Mouse (Mus musculus) cortical plate, adult 2 months (tissue): ENCODE measurements around the gene Lrp1. TPM values are rescaled to one million over a fixed set of nuclear protein-coding genes. Genes with fewer than 3 reads are reported as not detected.
A peak's percentile ranks its signal among the peaks of the same experiment; 100 is the strongest.

Source experiments
- H3K27ac ChIP-seq: fragments of 200-500 bp; 2 replicates; pipeline ENCODE4 v1.5.1; 2012; ENCODE audit warnings: low read length, control low read depth, inconsistent platforms; ENCODE audit not compliant: insufficient read depth
- H3K4me1 ChIP-seq: fragments of 200-500 bp; 2 replicates; pipeline ENCODE4 v1.6.1; 2011; ENCODE audit warnings: low read length; ENCODE audit not compliant: control insufficient read depth, insufficient read depth
- H3K4me3 ChIP-seq: fragments of 200-500 bp; 2 replicates; pipeline ENCODE4 v1.5.1; 2011; ENCODE audit warnings: mild to moderate bottlenecking, low read length, control low read depth; ENCODE audit not compliant: insufficient read depth
- CTCF ChIP-seq: fragments of 200-500 bp; IDR thresholded peaks from 2 replicates; pipeline ENCODE4 v1.5.1; 2011; ENCODE audit warnings: mild to moderate bottlenecking, control low read depth, low read length; ENCODE audit not compliant: insufficient read depth; ENCODE audit errors: extremely low read depth
- POLR2A ChIP-seq: fragments of 200-500 bp; IDR thresholded peaks from 2 replicates; pipeline ENCODE4 v1.6.1; 2011; ENCODE audit warnings: mild to moderate bottlenecking, low read length, control low read depth; ENCODE audit not compliant: insufficient read depth; ENCODE audit errors: extremely low read depth
- polyA plus RNA-seq: library from polyadenylated mRNA; depleted of rRNA; stranded (reverse); fragments of >200 nt; gene quantifications from 2 replicates; pipeline ENCODE4 v1.2.3, GENCODE M21; 2012

Gene Lrp1
- polyA plus RNA-seq, 1 experiment, result 294 TPM

- no peaks in the 10 kb centered on the region for H3K4me1 ChIP-seq
- H3K4me3 ChIP-seq, result no peak overlapping the region
- TF ChIP-seq POLR2A (no peak), CTCF (no peak)
- no peak overlapping the region for H3K27ac ChIP-seq
Measured at GRCm38 (mm10) chr10:127652906-127653638, 32.1 kb upstream of the Lrp1 start.

- no peak overlapping the region for H3K27ac ChIP-seq
- no peak overlapping the region for H3K4me3 ChIP-seq
- no peaks in the 10 kb centered on the region for H3K4me1 ChIP-seq
- TF ChIP-seq CTCF, result no peak
- TF ChIP-seq POLR2A, result no peak
Measured at GRCm38 (mm10) chr10:127645791-127646190, 24.8 kb upstream of the Lrp1 start.

GRCm38 (mm10) chr10:127643553-127644238 lies 22.7 kb upstream of the Lrp1 start:
- H3K4me3 ChIP-seq, result peak overlapping the region; percentile 48
- peak overlapping the region; percentile 91 for H3K27ac ChIP-seq
- TF ChIP-seq POLR2A (no peak), CTCF (no peak)
- H3K4me1 ChIP-seq, result no peaks in the 10 kb centered on the region

- peak within 1 kb of the TSS; percentile 48 for H3K4me3 ChIP-seq
- peak within 1 kb of the TSS; percentile 91 for H3K27ac ChIP-seq
- TF ChIP-seq POLR2A (peak; percentile 41; the same call in 1 of the 2 replicates), CTCF (no peak)
- no peaks in the 10 kb centered on the region for H3K4me1 ChIP-seq
Measured at GRCm38 (mm10) chr10:127642772-127643552, 22.0 kb upstream of the Lrp1 start, which contains the start of gene Stat6. Gene Stat6 (plus strand): TSS chr10:127642986.

GRCm38 (mm10) chr10:127641861-127642771 lies 21.2 kb upstream of the Lrp1 start:
- peak; percentile 92 for TF ChIP-seq CTCF
- no peak for TF ChIP-seq POLR2A
- Histone ChIP-seq H3K4me1 (no peaks in the 10 kb centered on the region), H3K4me3 (peak overlapping the region; percentile 48), H3K27ac (peak overlapping the region; percentile 91)

GRCm38 (mm10) chr10:127640421-127640820 lies 19.5 kb upstream of the Lrp1 start:
- Histone ChIP-seq H3K4me1 (no peaks in the 10 kb centered on the region), H3K27ac (no peak overlapping the region), H3K4me3 (no peak overlapping the region)
- TF ChIP-seq CTCF (no peak), POLR2A (no peak)

- H3K4me1 ChIP-seq, result no peaks in the 10 kb centered on the region
- TF ChIP-seq CTCF (no peak), POLR2A (no peak)
- H3K27ac ChIP-seq, result no peak overlapping the region
- H3K4me3 ChIP-seq, result no peak overlapping the region
Measured at GRCm38 (mm10) chr10:127632668-127633271, 11.8 kb upstream of the Lrp1 start.

GRCm38 (mm10) chr10:127631261-127632214 lies 10.6 kb upstream of the Lrp1 start:
- Histone ChIP-seq H3K4me1 (no peaks in the 10 kb centered on the region), H3K4me3 (no peak overlapping the region), H3K27ac (no peak overlapping the region)
- TF ChIP-seq POLR2A (no peak), CTCF (no peak)
